In genomic region chr5:20056074-20056842, GRCm38 (mm10) we compare ENCODE assay signal across 10 mouse cellular contexts.
DNase-seq lines count a peak whose midpoint lies in the region; ATAC-seq lines count a peak whose summit lies in the region.
"Had no signal": no experiment of that assay in that cellular context is flagged by ENCODE, and none has a peak within 500 bp of the region (broad histone marks: within the 10 kb centered on the region; RNA-seq: fewer than 3 reads in every experiment).

No protein-coding gene starts in this region.

- H3K4me1 ChIP-seq in neural tube, embryonic 13.5 days (replicated peaks): peaks cover 11% of the 10 kb centered on the region
- peaks cover 9% of the 10 kb centered on the region for H3K4me1 ChIP-seq in forebrain, embryonic 16.5 days (replicated peaks; ENCODE audit: control insufficient read depth, insufficient read depth, low read length)
- H3K4me1 ChIP-seq in midbrain, embryonic 16.5 days (ENCODE audit: control insufficient read depth, insufficient read depth, low read length): peaks cover 3% of the 10 kb centered on the region
- H3K4me1 ChIP-seq in intestine, embryonic 16.5 days (ENCODE audit: control insufficient read depth, insufficient read depth, low read length): no peaks in the 10 kb centered on the region

- WGBS in neural tube, embryonic 13.5 days: 55% methylated on average over 5 of the region's 5 CpGs
- WGBS in forebrain, embryonic 16.5 days: 33% methylated on average over 5 of the region's 5 CpGs
- WGBS in midbrain, embryonic 16.5 days: 45% methylated on average over 5 of the region's 5 CpGs
- WGBS in intestine, embryonic 16.5 days: 36% methylated on average over 5 of the region's 5 CpGs

- no peak overlapping the region for H3K9ac ChIP-seq in neural tube, embryonic 13.5 days
- no peak overlapping the region for H3K9ac ChIP-seq in forebrain, embryonic 16.5 days (replicated peaks; ENCODE audit: low read depth, low read length)
- H3K9ac ChIP-seq in midbrain, embryonic 16.5 days (ENCODE audit: low read depth, low read length): no peak overlapping the region
- no peak overlapping the region for H3K9ac ChIP-seq in intestine, embryonic 16.5 days (ENCODE audit: low read depth, low read length)

- H3K4me3 ChIP-seq in neural tube, embryonic 13.5 days: no peak overlapping the region
- no peak overlapping the region for H3K4me3 ChIP-seq in forebrain, embryonic 16.5 days (replicated peaks; ENCODE audit: low read length)
- H3K4me3 ChIP-seq in midbrain, embryonic 16.5 days (ENCODE audit: low read depth, low read length): no peak overlapping the region
- H3K4me3 ChIP-seq in intestine, embryonic 16.5 days (ENCODE audit: low read length): no peak overlapping the region

- no peak for DNase-seq in frontal cortex, adult 2 months (ENCODE audit: extremely low spot score in 1 of 2, low spot score in 1 of 2)
- no peak for DNase-seq in neural tube, embryonic 10.5 days (ENCODE audit: extremely low spot score, low spot score)
- DNase-seq in frontal cortex, postnatal 25 days (ENCODE audit: low spot score in 2 of 2): no peak
- DNase-seq: cerebellum, adult 11 months; thymus, postnatal 25 days had no signal

- peak; percentile 41; the same call in 1 of the 2 replicates for ATAC-seq in frontal cortex, adult (ENCODE audit: low TSS enrichment)
- ATAC-seq in neural tube, embryonic 13.5 days (ENCODE audit: low read depth): peak; percentile 36; the same call in 1 of the 2 replicates
- ATAC-seq in forebrain, embryonic 16.5 days: peak; percentile 81
- ATAC-seq in midbrain, embryonic 16.5 days: peak; percentile 21; the same call in 1 of the 2 replicates
- no peak for ATAC-seq in intestine, embryonic 16.5 days

- H3K27ac ChIP-seq in neural tube, embryonic 13.5 days (replicated peaks): no peak overlapping the region
- peak overlapping the region; percentile 33; the same call in 1 of the 2 replicates for H3K27ac ChIP-seq in forebrain, embryonic 16.5 days (ENCODE audit: low read length)
- H3K27ac ChIP-seq in midbrain, embryonic 16.5 days (ENCODE audit: low read length): no peak overlapping the region
- H3K27ac ChIP-seq in intestine, embryonic 16.5 days (ENCODE audit: low read length): no peak overlapping the region

- no peak overlapping the region for H3K4me2 ChIP-seq in neural tube, embryonic 13.5 days
- H3K4me2 ChIP-seq in forebrain, embryonic 16.5 days (ENCODE audit: low read length): no peak overlapping the region
- no peak overlapping the region for H3K4me2 ChIP-seq in midbrain, embryonic 16.5 days (ENCODE audit: low read length)
- no peak overlapping the region for H3K4me2 ChIP-seq in intestine, embryonic 16.5 days (ENCODE audit: low read depth, low read length)

- no peaks in the 10 kb centered on the region for H3K27me3 ChIP-seq in neural tube, embryonic 13.5 days
- no peaks in the 10 kb centered on the region for H3K27me3 ChIP-seq in forebrain, embryonic 16.5 days (replicated peaks; ENCODE audit: control insufficient read depth, insufficient read depth, low read length)
- no peaks in the 10 kb centered on the region for H3K27me3 ChIP-seq in midbrain, embryonic 16.5 days (ENCODE audit: control insufficient read depth, insufficient read depth, low read depth, low read length)
- no peaks in the 10 kb centered on the region for H3K27me3 ChIP-seq in intestine, embryonic 16.5 days (replicated peaks; ENCODE audit: control insufficient read depth, insufficient read depth, low read length)

- no peaks in the 10 kb centered on the region for H3K36me3 ChIP-seq in neural tube, embryonic 13.5 days
- H3K36me3 ChIP-seq in forebrain, embryonic 16.5 days (ENCODE audit: control insufficient read depth, insufficient read depth): no peaks in the 10 kb centered on the region
- no peaks in the 10 kb centered on the region for H3K36me3 ChIP-seq in midbrain, embryonic 16.5 days (ENCODE audit: control insufficient read depth, insufficient read depth, low read length)
- no peaks in the 10 kb centered on the region for H3K36me3 ChIP-seq in intestine, embryonic 16.5 days (ENCODE audit: control insufficient read depth, insufficient read depth, low read length)

- no peaks in the 10 kb centered on the region for H3K9me3 ChIP-seq in neural tube, embryonic 13.5 days
- H3K9me3 ChIP-seq in forebrain, embryonic 16.5 days (ENCODE audit: control insufficient read depth, low read length): no peaks in the 10 kb centered on the region
- H3K9me3 ChIP-seq in midbrain, embryonic 16.5 days (replicated peaks; ENCODE audit: control insufficient read depth, low read length, poor library complexity, severe bottlenecking): no peaks in the 10 kb centered on the region
- no peaks in the 10 kb centered on the region for H3K9me3 ChIP-seq in intestine, embryonic 16.5 days (ENCODE audit: control insufficient read depth, low read length)
